ENCODE assay signal across 30 mouse cellular contexts in the genomic region with DNA sequence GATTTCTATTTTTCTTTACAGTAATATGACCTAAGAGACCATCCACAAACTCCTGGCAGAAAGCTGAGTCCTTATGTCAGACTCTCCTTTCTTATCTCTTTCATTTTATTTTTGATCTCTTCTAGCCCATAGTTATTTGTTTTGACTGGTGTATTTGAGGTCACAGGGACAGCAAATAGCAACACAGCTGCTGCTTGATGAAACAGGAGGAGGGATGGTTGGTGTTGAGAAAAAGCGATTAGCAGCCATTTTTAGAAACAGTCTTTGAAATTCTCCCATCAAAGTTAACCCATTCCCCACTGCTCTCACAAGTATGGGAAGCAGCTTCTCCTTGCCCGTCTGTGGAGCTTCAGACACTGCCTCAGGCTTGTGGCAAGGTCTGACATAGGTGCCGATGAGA. TPM values are rescaled to one million over a fixed set of nuclear protein-coding genes. Genes with fewer than 3 reads are reported as not detected.
DNase-seq lines count a peak whose midpoint lies in the region; ATAC-seq and TF ChIP-seq lines count a peak whose summit lies in the region.
"Had no signal": no experiment of that assay in that cellular context is flagged by ENCODE, and none has a peak within 500 bp of the region (broad histone marks: within the 10 kb centered on the region; RNA-seq: fewer than 3 reads in every experiment).

No protein-coding gene starts in this region.

- no peak overlapping the region for H3K4me3 ChIP-seq in heart, embryonic 11.5 days (ENCODE audit: low read depth, low read length)
- no peak overlapping the region for H3K4me3 ChIP-seq in heart, embryonic 16.5 days (ENCODE audit: low read length)
- H3K4me3 ChIP-seq in myocyte, result no peak overlapping the region
- H3K4me3 ChIP-seq: embryonic facial prominence, embryonic 12.5 days; forebrain, embryonic 15.5 days; intestine, embryonic 15.5 days; limb, embryonic 13.5 days; lung, embryonic 15.5 days; midbrain, embryonic 10.5 days; midbrain, embryonic 15.5 days had no signal

- no peaks in the 10 kb centered on the region for H3K27me3 ChIP-seq in heart, embryonic 11.5 days (ENCODE audit: control insufficient read depth, insufficient read depth, low read length)
- H3K27me3 ChIP-seq in heart, embryonic 16.5 days (ENCODE audit: control insufficient read depth, insufficient read depth, low read length), result no peaks in the 10 kb centered on the region
- no peaks in the 10 kb centered on the region for H3K27me3 ChIP-seq in myocyte (ENCODE audit: control insufficient read depth, insufficient read depth, insufficient read length)
- H3K27me3 ChIP-seq: embryonic facial prominence, embryonic 12.5 days; forebrain, embryonic 15.5 days; intestine, embryonic 15.5 days; limb, embryonic 13.5 days; lung, embryonic 15.5 days; midbrain, embryonic 15.5 days had no signal

- DNase-seq in heart, adult 11 months, result no peak
- DNase-seq in heart, postnatal 4 days, result no peak
- peak; percentile 26 for DNase-seq in brain, embryonic 14.5 days (ENCODE audit: low read depth)
- DNase-seq in embryo, embryonic 9.5 days (ENCODE audit: extremely low spot score), result no peak
- DNase-seq: adrenal gland, adult 2 months; adrenal gland, postnatal 36 days; B cell, adult 2 months; cerebellum, adult 9-10 months; cerebellum, postnatal 36 days; kidney, adult 8-10 months; kidney, postnatal 25 days; right cerebral cortex, adult 18-20 months; spleen, adult 18-20 months; thymus, adult 18-20 months; thymus, postnatal 25 days had no signal

- no peaks in the 10 kb centered on the region for H3K79me2 ChIP-seq in myocyte (ENCODE audit: control insufficient read depth, insufficient read depth)

- no peak for TF ChIP-seq POLR2A in brain, embryonic 14.5 days (IDR thresholded peaks at IDR 0.05; ENCODE audit: borderline replicate concordance, extremely low read depth, insufficient read depth, insufficient read length, poor library complexity, severe bottlenecking)
- no peak for TF ChIP-seq POLR2A in myocyte (IDR thresholded peaks at IDR 0.05; ENCODE audit: insufficient read length, low read depth)

- H3K27ac ChIP-seq in heart, embryonic 11.5 days (ENCODE audit: low read depth, low read length), result 0 out of 2 replicates have a peak overlapping the region, but pooled peaks have one; percentile 50
- peak overlapping the region; percentile 44; the same call in 1 of the 2 replicates for H3K27ac ChIP-seq in heart, embryonic 16.5 days (ENCODE audit: low read length)
- H3K27ac ChIP-seq: embryonic facial prominence, embryonic 12.5 days; forebrain, embryonic 15.5 days; hindbrain, postnatal 0 days; intestine, embryonic 15.5 days; limb, embryonic 13.5 days; lung, embryonic 15.5 days; midbrain, embryonic 10.5 days; midbrain, embryonic 15.5 days had no signal

- H3K36me3 ChIP-seq in heart, embryonic 11.5 days (ENCODE audit: control insufficient read depth, insufficient read depth, low read length), result no peaks in the 10 kb centered on the region
- no peaks in the 10 kb centered on the region for H3K36me3 ChIP-seq in heart, embryonic 16.5 days (ENCODE audit: control insufficient read depth, insufficient read depth)
- H3K36me3 ChIP-seq in myocyte (ENCODE audit: control insufficient read depth, insufficient read depth), result no peaks in the 10 kb centered on the region
- H3K36me3 ChIP-seq: embryonic facial prominence, embryonic 12.5 days; forebrain, embryonic 15.5 days; intestine, embryonic 15.5 days; limb, embryonic 13.5 days; lung, embryonic 15.5 days; midbrain, embryonic 10.5 days; midbrain, embryonic 15.5 days had no signal

- ATAC-seq in heart, embryonic 11.5 days (replicated peaks; ENCODE audit: insufficient number of reproducible peaks, low FRiP score, low TSS enrichment), result no peak
- no peak; the same call in 1 of the 2 replicates for ATAC-seq in heart, embryonic 16.5 days (replicated peaks; ENCODE audit: extremely low read depth, insufficient read depth, low FRiP score)
- ATAC-seq: activated CD4-positive, CD25-positive, alpha-beta regulatory T cell, adult 4 months; forebrain, embryonic 15.5 days; hindbrain, postnatal 0 days; intestine, embryonic 15.5 days; midbrain, embryonic 15.5 days had no signal

- no peaks in the 10 kb centered on the region for H3K9me3 ChIP-seq in heart, embryonic 11.5 days (replicated peaks; ENCODE audit: control insufficient read depth, low read length)
- no peaks in the 10 kb centered on the region for H3K9me3 ChIP-seq in heart, embryonic 16.5 days (replicated peaks; ENCODE audit: control insufficient read depth, low read length)
- H3K9me3 ChIP-seq: embryonic facial prominence, embryonic 12.5 days; forebrain, embryonic 15.5 days; intestine, embryonic 15.5 days; limb, embryonic 13.5 days; lung, embryonic 15.5 days; midbrain, embryonic 10.5 days; midbrain, embryonic 15.5 days had no signal

- no peak overlapping the region for H3K4me2 ChIP-seq in heart, embryonic 11.5 days
- no peak overlapping the region for H3K4me2 ChIP-seq in heart, embryonic 16.5 days (ENCODE audit: low read depth, low read length)
- H3K4me2 ChIP-seq in myocyte (ENCODE audit: low read depth), result no peak overlapping the region
- H3K4me2 ChIP-seq: embryonic facial prominence, embryonic 12.5 days; forebrain, embryonic 15.5 days; intestine, embryonic 15.5 days; limb, embryonic 13.5 days; liver, embryonic 11.5 days; lung, embryonic 15.5 days; midbrain, embryonic 15.5 days had no signal

- peaks cover 13% of the 10 kb centered on the region; the same call in 1 of the 2 replicates for H3K4me1 ChIP-seq in heart, embryonic 11.5 days (ENCODE audit: control insufficient read depth, insufficient read depth, low read length)
- H3K4me1 ChIP-seq in heart, embryonic 16.5 days (ENCODE audit: control insufficient read depth, insufficient read depth, low read length), result peaks cover 11% of the 10 kb centered on the region; the same call in 1 of the 2 replicates
- H3K4me1 ChIP-seq: embryonic facial prominence, embryonic 12.5 days; forebrain, embryonic 15.5 days; intestine, embryonic 15.5 days; limb, embryonic 13.5 days; midbrain, embryonic 15.5 days had no signal

- WGBS in heart, embryonic 11.5 days (ENCODE audit: insufficient replicate concordance), result 43% methylated on average over 3 of the region's 3 CpGs
- 31% methylated on average over 3 of the region's 3 CpGs for WGBS in heart, embryonic 16.5 days

- H3K9ac ChIP-seq in heart, embryonic 11.5 days (ENCODE audit: low read depth, low read length), result no peak overlapping the region
- no peak overlapping the region for H3K9ac ChIP-seq in heart, embryonic 16.5 days (ENCODE audit: low read length)
- H3K9ac ChIP-seq: embryonic facial prominence, embryonic 12.5 days; forebrain, embryonic 15.5 days; intestine, embryonic 15.5 days; limb, embryonic 13.5 days; lung, embryonic 15.5 days; midbrain, embryonic 15.5 days had no signal

- TF ChIP-seq CTCF in brain, embryonic 14.5 days (IDR thresholded peaks at IDR 0.05; ENCODE audit: borderline replicate concordance, extremely low read depth, insufficient read depth, insufficient read length), result no peak

- no peak overlapping the region for H3ac ChIP-seq in myocyte (ENCODE audit: control insufficient read depth, insufficient read length)

TF ChIP-seq in myocyte, 11 proteins besides CTCF, POLR2A, EP300 and RAD21:
- TF ChIP-seq MAX (IDR thresholded peaks at IDR 0.05; ENCODE audit: low read depth) (no peak), TCF12 (IDR thresholded peaks at IDR 0.05; ENCODE audit: insufficient read depth, poor library complexity, severe bottlenecking) (peak; percentile 65), CEBPB (IDR thresholded peaks at IDR 0.05; ENCODE audit: insufficient read depth, poor library complexity, severe bottlenecking) (no peak), MYOD1 (IDR thresholded peaks at IDR 0.05; ENCODE audit: control insufficient read depth in 1 of 3, insufficient read length in 2 of 3, low read depth in 2 of 3) (peak in 1 of 3 experiments; percentile 60), MYOG (IDR thresholded peaks at IDR 0.05; ENCODE audit: control insufficient read depth in 1 of 3, insufficient read depth in 1 of 3, insufficient read length in 2 of 3, low read depth in 2 of 3) (peak in 2 of 3 experiments; percentile 26 to 64)
TF ChIP-seq in myocyte: peak in this region for 3.

RNA-seq across cellular contexts. Expression of gene Me3, which starts 12.8 kb away (rescaled TPM):
- polyA plus RNA-seq in heart, embryonic 11.5 days (2014; fragmentation: Nextera tagmentation; extraction: Ambion mirVana), result 2.6 and 3.3 TPM in 2 replicates
- polyA plus RNA-seq in heart, embryonic 16.5 days (2015; fragmentation: Nextera tagmentation; extraction: Ambion mirVana), result 9.0 and 10.8 TPM in 2 replicates
- 10 to 100 TPM; 50.7 to 54.0 TPM for total RNA-seq in heart, postnatal 4 days (2021)
- 2.0 and 3.7 TPM in 2 replicates for polyA plus RNA-seq in brain, embryonic 14.5 days (2012; rRNA removed)
- 7.8 TPM for polyA plus RNA-seq in myocyte (2012; fragmentation: generic; extraction: Trizol)
- total RNA-seq: megakaryocyte progenitor cell, adult 5-6 weeks; neutrophil, adult 5-6 weeks had no signal
